Mouse (Mus musculus): ENCODE results near the gene Slc2a9.
A peak's percentile ranks its signal among the peaks of the same experiment; 100 is the strongest.

Gene Slc2a9

GRCm38 (mm10) chr5:38476861-38477565 is 25.9 kb downstream of the Slc2a9 start:
- peak; percentile 22 for DNase-seq (ENCODE audit: extremely low read depth, insufficient read length, low spot score)

DNA sequence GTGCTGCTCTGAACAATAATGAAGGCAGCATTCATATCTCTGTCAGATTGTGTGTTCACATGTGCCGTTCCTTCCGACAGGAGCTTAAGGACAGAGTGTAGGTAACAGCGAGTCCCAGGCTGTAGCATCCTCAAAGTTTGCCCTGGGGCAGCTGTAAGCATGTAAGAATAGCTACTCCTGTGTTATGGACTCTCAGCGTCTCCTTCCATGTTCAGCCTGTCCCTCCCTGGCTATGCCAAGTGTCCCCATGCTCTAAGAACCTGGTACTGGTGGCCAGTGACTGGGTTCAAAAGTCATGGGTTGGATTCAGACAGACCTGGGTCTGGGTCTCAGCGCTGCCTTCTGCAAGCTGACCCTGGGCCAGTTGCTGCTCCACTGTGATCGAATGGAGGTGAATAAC is 32.1 kb downstream of the Slc2a9 start:
- DNase-seq (ENCODE audit: extremely low read depth, insufficient read length, low spot score) = no peak

DNA sequence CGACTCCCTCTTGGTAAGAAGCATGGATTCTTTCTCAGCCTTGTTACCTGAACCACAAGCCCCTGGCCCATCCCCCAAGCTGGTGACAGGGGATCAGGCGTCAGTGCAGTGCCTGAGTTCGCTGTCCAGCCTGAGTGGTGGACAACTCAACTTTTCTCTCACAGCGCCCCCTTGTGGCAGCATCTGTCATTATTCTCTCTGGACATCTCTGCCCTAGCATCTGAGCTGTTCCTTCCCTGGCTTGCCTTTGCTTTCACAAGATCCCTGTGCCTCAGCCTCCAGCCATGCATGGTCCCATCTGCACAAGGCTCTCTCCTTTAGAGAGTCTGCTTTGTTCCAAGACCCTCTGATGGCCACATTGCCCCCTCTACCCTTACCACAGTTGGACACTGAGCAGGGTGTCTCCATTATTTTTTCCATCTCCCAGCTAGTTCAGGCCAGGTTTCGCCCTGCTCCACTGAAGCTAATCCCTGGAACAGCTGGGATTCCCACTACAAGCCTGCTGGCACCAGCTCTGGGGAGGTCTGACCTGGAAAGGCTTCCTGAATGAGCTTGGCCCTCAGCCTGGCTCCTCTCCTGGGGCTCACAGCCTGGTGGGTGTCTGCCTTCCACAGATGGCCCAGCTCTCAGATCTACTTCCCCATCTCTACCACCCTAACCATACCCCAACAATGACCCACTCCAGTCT is 32.9 kb downstream of the Slc2a9 start:
- peak; percentile 38 for DNase-seq (ENCODE audit: extremely low read depth, insufficient read length, low spot score)

GRCm38 (mm10) chr5:38466569-38467110 is 36.3 kb downstream of the Slc2a9 start:
- no peak for DNase-seq (ENCODE audit: extremely low read depth, insufficient read length, low spot score)

DNA sequence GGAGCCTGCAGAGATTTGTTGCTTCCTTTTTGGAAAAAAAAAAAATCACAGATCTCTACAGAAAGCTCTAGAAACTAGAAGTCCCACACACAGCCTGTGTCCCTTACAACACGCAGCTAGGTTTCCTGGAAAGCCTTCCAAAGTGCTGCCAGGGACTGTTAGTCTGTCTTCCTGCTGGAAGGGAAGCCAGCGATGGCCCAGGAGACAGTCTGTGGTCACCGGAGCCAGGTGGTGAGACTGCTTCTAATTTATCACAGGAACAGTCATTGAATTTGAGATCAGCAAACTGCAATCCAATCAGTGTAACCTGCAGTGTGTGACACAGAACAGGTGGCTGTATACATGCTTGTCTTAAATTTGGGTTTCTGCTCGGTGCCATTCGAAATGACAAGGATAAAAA is 41.7 kb downstream of the Slc2a9 start:
- no peak for DNase-seq (ENCODE audit: extremely low read depth, insufficient read length, low spot score)

DNA sequence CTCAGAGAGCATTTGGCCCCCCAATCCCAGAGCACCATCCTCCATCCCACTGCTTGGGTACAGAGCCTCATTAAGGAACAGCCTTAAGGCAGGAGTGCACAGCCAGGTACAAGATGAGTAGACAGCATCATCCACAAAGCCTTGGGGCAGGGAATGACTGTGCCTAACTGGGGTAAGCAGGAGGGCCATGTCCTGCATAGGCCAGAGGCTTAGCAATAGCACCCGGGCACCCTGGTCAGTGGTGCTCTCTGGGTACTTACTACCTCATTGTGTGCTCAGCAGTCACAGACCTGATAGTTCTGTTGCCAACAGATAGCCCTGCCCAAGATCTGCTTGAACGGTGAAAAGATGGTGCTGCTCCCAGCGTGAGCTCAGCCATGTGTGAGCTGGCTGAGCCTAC is 52.0 kb downstream of the Slc2a9 start:
- no peak for DNase-seq (ENCODE audit: extremely low read depth, insufficient read length, low spot score)

GRCm38 (mm10) chr5:38449607-38450006 is 53.3 kb downstream of the Slc2a9 start:
- no peak for DNase-seq (ENCODE audit: extremely low read depth, insufficient read length, low spot score)

DNA sequence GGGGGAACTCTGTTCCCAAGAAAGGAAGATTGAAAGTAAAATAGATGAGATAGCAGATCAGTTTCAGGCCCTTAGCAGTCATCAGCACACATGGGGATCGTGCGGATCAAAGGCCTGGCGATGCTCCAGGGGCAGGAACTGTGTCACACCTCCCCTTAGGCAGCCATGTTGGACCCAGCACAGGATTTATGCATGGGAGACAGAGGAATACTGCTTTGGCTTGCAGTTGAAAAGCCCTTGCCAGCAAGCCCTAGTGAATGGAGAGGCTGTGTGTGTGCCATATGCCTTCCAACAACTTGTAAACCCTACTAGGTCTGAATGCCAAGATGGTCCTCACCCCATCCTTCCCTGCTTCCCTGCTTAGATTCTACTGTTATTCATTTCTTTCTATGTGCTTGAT is 54.8 kb downstream of the Slc2a9 start:
- no peak for DNase-seq (ENCODE audit: extremely low read depth, insufficient read length, low spot score)

GRCm38 (mm10) chr5:38446316-38446975 is 56.5 kb downstream of the Slc2a9 start:
- DNase-seq (ENCODE audit: extremely low read depth, insufficient read length, low spot score) = peak; percentile 66

GRCm38 (mm10) chr5:38441088-38441839 is 61.7 kb downstream of the Slc2a9 start:
- DNase-seq (ENCODE audit: extremely low read depth, insufficient read length, low spot score) = no peak

GRCm38 (mm10) chr5:38440252-38441005 is 62.5 kb downstream of the Slc2a9 start:
- no peak for DNase-seq (ENCODE audit: extremely low read depth, insufficient read length, low spot score)

DNA sequence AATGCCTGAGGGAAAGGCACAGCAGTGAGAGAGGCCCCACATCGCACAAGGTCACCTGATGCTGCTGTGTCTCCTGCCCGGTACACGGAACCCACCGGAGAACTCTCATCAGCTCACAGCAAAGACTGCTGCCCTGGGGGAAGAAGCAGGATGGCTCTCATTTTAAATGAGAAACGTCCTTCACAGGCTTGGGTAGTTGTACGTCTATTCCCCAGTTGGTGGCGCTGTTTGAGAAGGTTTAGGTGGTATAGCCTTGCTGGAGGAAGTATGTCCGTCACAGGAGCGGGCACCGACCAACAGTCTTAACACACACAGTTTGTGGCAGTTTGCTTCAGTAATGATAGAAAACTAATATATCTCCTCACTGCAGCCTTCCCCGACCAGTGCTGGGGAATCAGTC is 66.3 kb downstream of the Slc2a9 start:
- DNase-seq (ENCODE audit: extremely low read depth, insufficient read length, low spot score) = no peak

DNA sequence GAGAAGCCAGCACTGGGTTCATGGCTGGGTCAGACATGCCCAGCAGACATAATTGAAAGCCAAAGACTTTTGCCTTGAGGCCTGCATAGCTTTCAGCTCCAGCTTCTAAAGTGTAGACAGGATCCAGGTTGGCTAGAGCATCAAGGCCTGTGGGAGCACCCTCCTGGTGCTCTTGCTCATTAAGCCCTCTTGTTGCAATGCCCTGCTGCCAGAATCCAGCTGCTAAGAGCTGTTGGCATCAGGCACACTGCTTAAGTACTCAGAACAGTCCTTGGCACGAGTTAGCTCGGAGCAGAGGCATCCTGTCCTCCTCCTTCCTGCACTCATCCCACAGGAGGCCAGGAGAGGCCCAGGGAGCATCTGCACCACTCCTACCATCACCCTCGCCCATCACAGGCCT is 68.1 kb downstream of the Slc2a9 start:
- no peak for DNase-seq (ENCODE audit: extremely low read depth, insufficient read length, low spot score)

DNA sequence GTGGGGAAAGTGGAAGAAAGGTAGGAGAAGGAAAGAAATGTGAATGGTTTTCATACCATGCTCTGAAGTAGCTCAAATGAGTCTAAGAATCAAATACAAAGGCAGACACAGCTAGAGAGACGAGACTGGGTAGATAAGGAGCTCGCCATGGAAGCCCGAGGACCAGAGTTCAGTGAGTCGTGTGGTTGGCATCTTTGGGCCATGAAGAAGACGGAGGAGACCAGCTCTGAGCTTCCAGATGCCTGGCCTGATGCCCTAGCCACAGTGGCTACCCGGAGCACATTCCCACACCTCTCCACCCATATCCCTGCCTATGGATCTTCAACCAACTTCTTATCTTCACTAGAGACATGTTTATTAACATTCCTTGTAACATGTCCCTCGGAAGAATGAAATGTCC is 71.7 kb downstream of the Slc2a9 start:
- DNase-seq (ENCODE audit: extremely low read depth, insufficient read length, low spot score) = peak; percentile 30

GRCm38 (mm10) chr5:38429106-38429505 is 73.8 kb downstream of the Slc2a9 start:
- no peak for DNase-seq (ENCODE audit: extremely low read depth, insufficient read length, low spot score)

DNA sequence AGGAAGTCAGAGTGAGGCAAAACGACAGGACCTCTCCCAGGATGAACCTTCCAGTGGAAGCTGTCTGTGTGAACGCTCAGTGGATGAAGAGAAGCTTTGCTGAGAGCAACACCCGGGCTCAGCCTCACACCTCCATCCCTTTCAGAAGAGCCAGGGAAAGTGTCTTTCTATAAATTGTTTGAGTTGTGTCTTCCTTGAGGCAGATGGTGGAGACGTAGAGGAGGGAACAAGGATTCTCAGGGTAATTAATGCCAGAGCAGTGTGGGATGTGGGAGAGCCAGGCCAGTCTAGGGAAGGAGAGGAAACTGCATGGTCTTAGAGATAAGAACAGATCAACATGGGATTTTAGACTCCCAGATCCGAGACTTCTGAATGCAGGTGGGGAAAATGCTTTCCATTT is 75.2 kb downstream of the Slc2a9 start:
- no peak for DNase-seq (ENCODE audit: extremely low read depth, insufficient read length, low spot score)

DNA sequence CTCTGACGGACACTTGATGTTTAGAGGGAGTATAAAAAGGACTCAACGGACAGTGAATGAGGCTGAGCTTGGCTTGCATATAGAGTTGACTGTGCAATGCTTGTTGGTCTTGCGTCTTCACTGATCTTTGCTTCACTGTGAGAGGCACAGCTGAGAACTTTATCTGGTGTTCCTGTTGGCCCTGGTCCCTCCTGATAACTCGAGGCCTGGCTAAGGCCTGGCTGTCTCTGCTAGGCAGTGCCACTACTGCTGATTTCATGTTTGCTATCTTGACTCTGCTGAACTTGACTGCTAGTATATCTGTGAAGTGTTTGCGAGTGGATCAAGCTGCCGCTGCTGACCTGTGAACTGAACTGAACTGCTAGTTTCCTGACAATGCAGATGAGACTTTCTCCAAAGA is 77.4 kb downstream of the Slc2a9 start:
- DNase-seq (ENCODE audit: extremely low read depth, insufficient read length, low spot score) = no peak

GRCm38 (mm10) chr5:38422426-38422825 is 80.5 kb downstream of the Slc2a9 start:
- DNase-seq (ENCODE audit: extremely low read depth, insufficient read length, low spot score) = no peak

GRCm38 (mm10) chr5:38418799-38419198 is 84.1 kb downstream of the Slc2a9 start:
- DNase-seq (ENCODE audit: extremely low read depth, insufficient read length, low spot score) = no peak

DNA sequence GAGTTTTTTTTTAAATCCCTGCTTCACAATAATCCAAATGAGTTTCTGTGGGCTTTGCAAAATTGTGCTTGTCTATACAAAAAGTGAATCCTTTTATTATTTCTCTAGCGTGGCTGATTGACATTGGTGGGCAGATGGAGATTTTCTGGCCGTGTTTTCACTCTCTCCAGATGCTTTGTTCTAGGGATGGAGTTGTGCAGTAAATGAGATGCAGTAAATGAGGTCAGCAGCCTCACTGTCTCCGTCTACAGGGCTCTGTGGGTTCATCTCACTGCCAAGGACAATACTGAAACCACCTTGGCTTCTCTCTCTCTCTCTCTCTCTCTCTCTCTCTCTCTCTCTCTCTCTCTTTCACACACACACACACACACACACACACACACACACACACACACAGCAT is 99.3 kb downstream of the Slc2a9 start:
- no peak for DNase-seq (ENCODE audit: extremely low read depth, insufficient read length, low spot score)

All from 3134 (cell line).